Mouse (Mus musculus): ENCODE data around the gene Lima1. TPM values are rescaled to one million over a fixed set of nuclear protein-coding genes. Genes with fewer than 3 reads are reported as not detected.
"Not testable (repeated sequence)": the region's sequence is repeated elsewhere in the genome, so short reads cannot be mapped to it uniquely, and the experiment has no call there.

The Lima1 gene
- polyA plus RNA-seq (2015; fragmentation: Nextera tagmentation; extraction: Ambion mirVana): 64.3 and 78.9 TPM in 2 replicates

- Histone ChIP-seq H3K4me1 (replicated peaks; ENCODE audit: control insufficient read depth, insufficient read depth, low read length) (0 out of 2 replicates have a peak, but pooled peaks cover 3% of the 10 kb centered on the region), H3K4me3 (ENCODE audit: low read depth, low read length) (peak within 1 kb of the TSS; percentile 66), H3K9me3 (ENCODE audit: control insufficient read depth) (no peaks in the 10 kb centered on the region), H3K27me3 (replicated peaks; ENCODE audit: control insufficient read depth, insufficient read depth, low read length) (no peaks in the 10 kb centered on the region), H3K4me2 (replicated peaks; ENCODE audit: low read depth) (peak within 1 kb of the TSS; percentile 81), H3K36me3 (ENCODE audit: control insufficient read depth, insufficient read depth) (no peaks in the 10 kb centered on the region), H3K27ac (ENCODE audit: low read depth, low read length) (peak within 1 kb of the TSS; percentile 89), H3K9ac (ENCODE audit: low read depth, low read length) (peak within 1 kb of the TSS; percentile 66)
- under 1% methylated on average over 38 of the region's 38 CpGs for WGBS
- TF ChIP-seq CTCF (IDR thresholded peaks at IDR 0.05; ENCODE audit: low read depth): no peak
- peak; percentile 96 for ATAC-seq
Observed at GRCm38 (mm10) chr15:99875334-99875869, at the start of gene Lima1. Gene Lima1 (minus strand): TSS chr15:99875456.

GRCm38 (mm10) chr15:99919601-99920158, 44.4 kb upstream of the Lima1 start:
- 81% methylated on average over 15 of the region's 15 CpGs for WGBS

GRCm38 (mm10) chr15:99917264-99917663, 42.0 kb upstream of the Lima1 start:
- peak; percentile 67 for ATAC-seq
- no peaks in the 10 kb centered on the region for H3K36me3 ChIP-seq (ENCODE audit: control insufficient read depth, insufficient read depth)
- H3K9me3 ChIP-seq (ENCODE audit: control insufficient read depth): no peaks in the 10 kb centered on the region
- no peak for TF ChIP-seq CTCF (IDR thresholded peaks at IDR 0.05; ENCODE audit: low read depth)
- no peak overlapping the region for H3K4me2 ChIP-seq (replicated peaks; ENCODE audit: low read depth)
- H3K9ac ChIP-seq (ENCODE audit: low read depth, low read length): no peak overlapping the region
- H3K4me3 ChIP-seq (ENCODE audit: low read depth, low read length): no peak overlapping the region
- no peak overlapping the region for H3K27ac ChIP-seq (ENCODE audit: low read depth, low read length)
- no peaks in the 10 kb centered on the region for H3K27me3 ChIP-seq (replicated peaks; ENCODE audit: control insufficient read depth, insufficient read depth, low read length)
- H3K4me1 ChIP-seq (replicated peaks; ENCODE audit: control insufficient read depth, insufficient read depth, low read length): no peaks in the 10 kb centered on the region
- 31% methylated on average over 3 of the region's 3 CpGs for WGBS

More at GRCm38 (mm10) chr15:99919601-99920158, 44.4 kb upstream of the Lima1 start:
- Histone ChIP-seq H3K4me2 (replicated peaks; ENCODE audit: low read depth) (no peak overlapping the region), H3K4me1 (replicated peaks; ENCODE audit: control insufficient read depth, insufficient read depth, low read length) (no peaks in the 10 kb centered on the region), H3K36me3 (ENCODE audit: control insufficient read depth, insufficient read depth) (no peaks in the 10 kb centered on the region), H3K9ac (ENCODE audit: low read depth, low read length) (no peak overlapping the region), H3K4me3 (ENCODE audit: low read depth, low read length) (no peak overlapping the region), H3K27me3 (replicated peaks; ENCODE audit: control insufficient read depth, insufficient read depth, low read length) (no peaks in the 10 kb centered on the region), H3K9me3 (ENCODE audit: control insufficient read depth) (no peaks in the 10 kb centered on the region), H3K27ac (ENCODE audit: low read depth, low read length) (no peak overlapping the region)
- TF ChIP-seq CTCF (IDR thresholded peaks at IDR 0.05; ENCODE audit: low read depth): no peak
- ATAC-seq: no peak

- Histone ChIP-seq H3K36me3 (ENCODE audit: control insufficient read depth, insufficient read depth) (no peaks in the 10 kb centered on the region), H3K27me3 (replicated peaks; ENCODE audit: control insufficient read depth, insufficient read depth, low read length) (no peaks in the 10 kb centered on the region), H3K9me3 (ENCODE audit: control insufficient read depth) (no peaks in the 10 kb centered on the region), H3K4me1 (replicated peaks; ENCODE audit: control insufficient read depth, insufficient read depth, low read length) (no peaks in the 10 kb centered on the region), H3K4me2 (replicated peaks; ENCODE audit: low read depth) (no peak overlapping the region), H3K9ac (ENCODE audit: low read depth, low read length) (no peak overlapping the region), H3K27ac (ENCODE audit: low read depth, low read length) (no peak overlapping the region), H3K4me3 (ENCODE audit: low read depth, low read length) (no peak overlapping the region)
- TF ChIP-seq CTCF (IDR thresholded peaks at IDR 0.05; ENCODE audit: low read depth): no peak
- 0 out of 2 replicates have a peak, but pooled peaks have one; percentile 2 for ATAC-seq
- WGBS: 44% methylated on average over 5 of the region's 5 CpGs
Observed at GRCm38 (mm10) chr15:99914613-99915012, 39.4 kb upstream of the Lima1 start.

DNA sequence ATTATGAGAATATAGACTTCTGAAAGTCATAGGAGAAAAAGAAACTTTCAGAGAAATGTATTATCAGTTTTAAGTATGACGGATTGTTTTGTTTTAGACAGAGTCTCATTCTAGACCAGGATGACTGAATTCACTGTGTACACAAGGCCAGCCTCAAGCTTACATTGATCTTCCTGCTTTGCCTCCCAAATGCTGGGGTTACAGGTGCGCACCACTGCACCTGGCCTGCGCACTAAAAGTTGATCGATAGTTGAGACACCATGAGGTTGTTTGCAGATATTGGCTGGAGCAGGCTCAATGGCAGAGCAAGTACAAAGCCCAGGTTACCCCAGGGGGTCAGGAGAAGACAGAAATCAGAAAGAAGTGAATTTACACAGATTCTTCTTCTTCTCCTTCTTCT, 36.5 kb upstream of the Lima1 start:
- WGBS: 74% methylated on average over 4 of the region's 4 CpGs
- Histone ChIP-seq H3K4me3 (ENCODE audit: low read depth, low read length) (no peak overlapping the region), H3K9ac (ENCODE audit: low read depth, low read length) (no peak overlapping the region), H3K4me1 (replicated peaks; ENCODE audit: control insufficient read depth, insufficient read depth, low read length) (0 out of 2 replicates have a peak, but pooled peaks cover 2% of the 10 kb centered on the region), H3K27ac (ENCODE audit: low read depth, low read length) (no peak overlapping the region), H3K27me3 (replicated peaks; ENCODE audit: control insufficient read depth, insufficient read depth, low read length) (no peaks in the 10 kb centered on the region), H3K36me3 (ENCODE audit: control insufficient read depth, insufficient read depth) (no peaks in the 10 kb centered on the region), H3K4me2 (replicated peaks; ENCODE audit: low read depth) (no peak overlapping the region), H3K9me3 (ENCODE audit: control insufficient read depth) (no peaks in the 10 kb centered on the region)
- no peak for ATAC-seq
- TF ChIP-seq CTCF (IDR thresholded peaks at IDR 0.05; ENCODE audit: low read depth): no peak

- peak; percentile 75 for TF ChIP-seq CTCF (IDR thresholded peaks at IDR 0.05; ENCODE audit: low read depth)
- 32% methylated on average over 14 of the region's 14 CpGs for WGBS
- not testable (repeated sequence) for H3K27me3 ChIP-seq (replicated peaks; ENCODE audit: control insufficient read depth, insufficient read depth, low read length); H3K4me1 ChIP-seq (replicated peaks; ENCODE audit: control insufficient read depth, insufficient read depth, low read length); H3K4me3 ChIP-seq (ENCODE audit: low read depth, low read length); H3K27ac ChIP-seq (ENCODE audit: low read depth, low read length); H3K9me3 ChIP-seq (ENCODE audit: control insufficient read depth); H3K36me3 ChIP-seq (ENCODE audit: control insufficient read depth, insufficient read depth); H3K9ac ChIP-seq (ENCODE audit: low read depth, low read length); H3K4me2 ChIP-seq (replicated peaks; ENCODE audit: low read depth)
- 0 out of 2 replicates have a peak, but pooled peaks have one; percentile 42 for ATAC-seq
Observed at GRCm38 (mm10) chr15:99909339-99909996, 34.2 kb upstream of the Lima1 start.
